Mouse (Mus musculus) layer of hippocampus, adult 2 months (tissue): ENCODE measurements at regions not wholly inside any gene's neighbourhood (a gene's known extent, or its start where the extent isn't known, plus 50 kb on each side); places are given as distances from the start of the nearest gene placed in this dataset.

Experiments used
- DNase-seq, 2 experiments: peaks; one replicate each; pipeline ENCODE4 v3.0.0; 2022; ENCODE audit warnings: low spot score in 2 of 2
- H3K27ac ChIP-seq: fragments of 200-600 bp; 2 replicates; pipeline ENCODE4 v1.8.1; 2022
- H3K4me3 ChIP-seq: fragments of 200-600 bp; 2 replicates; pipeline ENCODE4 v1.8.1; 2022; ENCODE audit warnings: mild to moderate bottlenecking
- CTCF ChIP-seq: fragments of 200-600 bp; conservative IDR thresholded peaks from 2 replicates; pipeline ENCODE4 v1.8.1; 2022; ENCODE audit warnings: antibody characterized with exemption, mild to moderate bottlenecking, moderate library complexity

GRCm38 (mm10) chr7:39765094-39765493 lies 247.5 kb downstream of the Zfp619 start:
- TF ChIP-seq CTCF, result no peak
- Histone ChIP-seq H3K4me3 (no peak overlapping the region), H3K27ac (no peak overlapping the region)
- no peak for DNase-seq

- H3K27ac ChIP-seq, result no peak overlapping the region
- DNase-seq, result no peak
- TF ChIP-seq CTCF, result no peak
- H3K4me3 ChIP-seq, result no peak overlapping the region
These were observed 255.7 kb downstream of the Zfp619 start for GRCm38 (mm10) chr7:39773291-39773690.

GRCm38 (mm10) chr7:39789321-39789720 lies 271.8 kb downstream of the Zfp619 start:
- DNase-seq, result no peak
- Histone ChIP-seq H3K27ac (no peak overlapping the region), H3K4me3 (no peak overlapping the region)
- no peak for TF ChIP-seq CTCF

GRCm38 (mm10) chr7:39789880-39790279 lies 272.3 kb downstream of the Zfp619 start:
- no peak for TF ChIP-seq CTCF
- H3K27ac ChIP-seq, result no peak overlapping the region
- no peak for DNase-seq
- H3K4me3 ChIP-seq, result no peak overlapping the region

- H3K27ac ChIP-seq, result no peak overlapping the region
- peak in 1 of 2 experiments; percentile 13 for DNase-seq
- H3K4me3 ChIP-seq, result no peak overlapping the region
- TF ChIP-seq CTCF, result no peak
These were observed 277.2 kb downstream of the Zfp619 start for GRCm38 (mm10) chr7:39794751-39795150.

- peak in 1 of 2 experiments; percentile 32 for DNase-seq
- H3K27ac ChIP-seq, result peak overlapping the region; percentile 47; the same call in 1 of the 2 replicates
- H3K4me3 ChIP-seq, result no peak overlapping the region
- TF ChIP-seq CTCF, result no peak
These were observed 286.7 kb downstream of the Zfp619 start for GRCm38 (mm10) chr7:39804276-39804675.

- no peak overlapping the region for H3K4me3 ChIP-seq
- no peak for DNase-seq
- no peak overlapping the region for H3K27ac ChIP-seq
- no peak for TF ChIP-seq CTCF
These were observed 300.5 kb downstream of the Zfp619 start for GRCm38 (mm10) chr7:39818036-39818435.

- no peak overlapping the region for H3K4me3 ChIP-seq
- DNase-seq, result no peak
- no peak for TF ChIP-seq CTCF
- no peak overlapping the region for H3K27ac ChIP-seq
These were observed 305.1 kb downstream of the Zfp619 start for GRCm38 (mm10) chr7:39822550-39823178.

- DNase-seq, result no peak
- no peak overlapping the region for H3K27ac ChIP-seq
- no peak overlapping the region for H3K4me3 ChIP-seq
- no peak for TF ChIP-seq CTCF
These were observed 310.8 kb downstream of the Zfp619 start for GRCm38 (mm10) chr7:39828378-39828777.

- Histone ChIP-seq H3K27ac (no peak overlapping the region), H3K4me3 (no peak overlapping the region)
- no peak for TF ChIP-seq CTCF
- no peak for DNase-seq
These were observed 313.3 kb downstream of the Zfp619 start for GRCm38 (mm10) chr7:39830831-39831230.

- Histone ChIP-seq H3K27ac (no peak overlapping the region), H3K4me3 (no peak overlapping the region)
- TF ChIP-seq CTCF, result no peak
- no peak for DNase-seq
These were observed 324.4 kb downstream of the Zfp619 start for GRCm38 (mm10) chr7:39841988-39842387.

GRCm38 (mm10) chr7:39847914-39848782 lies 330.6 kb downstream of the Zfp619 start:
- Histone ChIP-seq H3K4me3 (no peak overlapping the region), H3K27ac (no peak overlapping the region)
- peak; percentile 67 to 80 for DNase-seq
- peak; percentile 87 for TF ChIP-seq CTCF

GRCm38 (mm10) chr7:39857301-39857700 lies 339.7 kb downstream of the Zfp619 start:
- no peak overlapping the region for H3K4me3 ChIP-seq
- no peak for TF ChIP-seq CTCF
- no peak overlapping the region for H3K27ac ChIP-seq
- DNase-seq, result no peak

- DNase-seq, result no peak
- TF ChIP-seq CTCF, result no peak
- H3K27ac ChIP-seq, result no peak overlapping the region
- H3K4me3 ChIP-seq, result no peak overlapping the region
These were observed 345.3 kb downstream of the Zfp619 start for GRCm38 (mm10) chr7:39862835-39863234.
